Mouse (Mus musculus) lung, postnatal 4 days (tissue): ENCODE results near the gene Vars.
"Not testable (repeated sequence)": the region's sequence is repeated elsewhere in the genome, so short reads cannot be mapped to it uniquely, and the experiment has no call there.

Experiments
- DNase-seq, 2 experiments: peaks; one replicate each; pipeline ENCODE4 v3.0.0; 2021

The Vars gene

GRCm38 (mm10) chr17:35004075-35004717, 3.4 kb downstream of the Vars start:
- DNase-seq: no peak

- no peak for DNase-seq
Measured at GRCm38 (mm10) chr17:35005158-35005557, 4.4 kb downstream of the Vars start.

GRCm38 (mm10) chr17:35005902-35006301, 5.1 kb downstream of the Vars start:
- DNase-seq: not testable (repeated sequence)

- no peak for DNase-seq
Measured at GRCm38 (mm10) chr17:35007387-35007991, 6.7 kb downstream of the Vars start.

GRCm38 (mm10) chr17:35009586-35009985, 8.8 kb downstream of the Vars start:
- DNase-seq: no peak

- DNase-seq: no peak
Measured at GRCm38 (mm10) chr17:35011440-35011839, 10.7 kb downstream of the Vars start.

- DNase-seq: no peak
Measured at GRCm38 (mm10) chr17:35012430-35012829, 11.6 kb downstream of the Vars start.

GRCm38 (mm10) chr17:35013221-35013620, 12.4 kb downstream of the Vars start:
- no peak for DNase-seq

- no peak for DNase-seq
Measured at GRCm38 (mm10) chr17:35015296-35015695, 14.5 kb downstream of the Vars start.

GRCm38 (mm10) chr17:35016376-35016775, 15.6 kb downstream of the Vars start, which contains the start of gene Vwa7:
Gene Vwa7, plus strand, starts transcription at chr17:35016579.
- DNase-seq: peak; percentile 41 to 57

- DNase-seq: no peak
Measured at GRCm38 (mm10) chr17:35016791-35017705, 16.3 kb downstream of the Vars start.

GRCm38 (mm10) chr17:35017706-35018030, 16.9 kb downstream of the Vars start:
- DNase-seq: no peak

GRCm38 (mm10) chr17:35018171-35018570, 17.4 kb downstream of the Vars start:
- no peak for DNase-seq

GRCm38 (mm10) chr17:35019894-35020293, 19.1 kb downstream of the Vars start:
- no peak for DNase-seq

GRCm38 (mm10) chr17:35020551-35020950, 19.8 kb downstream of the Vars start:
- no peak for DNase-seq

GRCm38 (mm10) chr17:35021163-35021808, 20.5 kb downstream of the Vars start:
- DNase-seq: peak; percentile 85 to 92

GRCm38 (mm10) chr17:35021842-35022477, 21.2 kb downstream of the Vars start:
- peak; percentile 54 to 72 for DNase-seq

GRCm38 (mm10) chr17:35022541-35023060, 21.8 kb downstream of the Vars start:
- DNase-seq: no peak

- DNase-seq: no peak
Measured at GRCm38 (mm10) chr17:35023221-35023620, 22.4 kb downstream of the Vars start.

GRCm38 (mm10) chr17:35023756-35024155, 23.0 kb downstream of the Vars start:
- DNase-seq: peak in 1 of 2 experiments; percentile 23

GRCm38 (mm10) chr17:35024261-35024660, 23.5 kb downstream of the Vars start:
- DNase-seq: peak in 1 of 2 experiments; percentile 18
